Mouse (Mus musculus) forebrain, embryonic 14.5 days (tissue): ENCODE data around the gene Gm10322. TPM values are rescaled to one million over a fixed set of nuclear protein-coding genes. Genes with fewer than 3 reads are reported as not detected.

Experiments
- ATAC-seq: fragments of 200-750 bp; cut with Nextera tagmentation; 2 replicates; pipeline ENCODE4 v1.8.0; 2017; ENCODE audit warnings: mild to moderate bottlenecking, moderate library complexity
- DNase-seq: peaks from one replicate; pipeline ENCODE4 v3.0.0-alpha.2; 2015; ENCODE audit warnings: low spot score
- H3K27ac ChIP-seq: fragments of 300-500 bp; sonication (generic); 2 replicates; pipeline ENCODE4 v1.5.1; 2014; ENCODE audit warnings: low read depth, mild to moderate bottlenecking, control low read depth, low read length, moderate library complexity
- H3K27me3 ChIP-seq: fragments of 300-500 bp; sonication (generic); replicated peaks from 2 replicates; pipeline ENCODE4 v1.6.1; 2014; ENCODE audit warnings: low read length, control low read depth, mixed read lengths; ENCODE audit not compliant: control insufficient read depth, insufficient read depth
- H3K36me3 ChIP-seq: fragments of 300-500 bp; sonication (generic); 2 replicates; pipeline ENCODE4 v1.6.1; 2014; ENCODE audit warnings: low read length, control low read depth; ENCODE audit not compliant: control insufficient read depth, insufficient read depth
- H3K4me1 ChIP-seq: fragments of 300-500 bp; sonication (generic); 2 replicates; pipeline ENCODE4 v1.6.1; 2014; ENCODE audit warnings: antibody characterized with exemption, low read length, control low read depth; ENCODE audit not compliant: control insufficient read depth, insufficient read depth
- H3K4me2 ChIP-seq: fragments of 300-500 bp; sonication (generic); 2 replicates; pipeline ENCODE4 v1.6.1; 2014; ENCODE audit warnings: mild to moderate bottlenecking, control low read depth, low read length
- H3K4me3 ChIP-seq: fragments of 300-500 bp; sonication (generic); 2 replicates; pipeline ENCODE4 v1.5.1; 2014; ENCODE audit warnings: low read depth, low read length, control low read depth
- H3K9ac ChIP-seq: fragments of 300-500 bp; sonication (generic); 2 replicates; pipeline ENCODE4 v1.6.1; 2014; ENCODE audit warnings: mild to moderate bottlenecking, low read length, control low read depth, moderate library complexity
- H3K9me3 ChIP-seq: fragments of 300-500 bp; sonication (generic); replicated peaks from 2 replicates; pipeline ENCODE4 v1.6.1; 2016; ENCODE audit warnings: low read length, control low read depth, mixed read lengths; ENCODE audit not compliant: control insufficient read depth
- WGBS: fragments of 180-500 bp; shearing (Covaris S2); extraction: QIAGEN DNeasy Blood & Tissue Kit; methylation state at CpG from one replicate; pipeline ENCODE4 v1.1.7; 2014; 5-methylcytosine and 5-hydroxymethylcytosine counted together
- polyA plus RNA-seq: library from polyadenylated mRNA; unstranded; fragments of >200 nt; fragmentation: Nextera tagmentation; extraction: Ambion mirVana; gene quantifications from 2 replicates; pipeline ENCODE4 v1.2.1, GENCODE M21; 2014

The Gm10322 gene
- polyA plus RNA-seq, 1 experiment from 2014 or later, result not detected

- H3K4me3 ChIP-seq, result no peak overlapping the region
- H3K4me1 ChIP-seq, result peaks cover 12% of the 10 kb centered on the region
- H3K9me3 ChIP-seq, result no peaks in the 10 kb centered on the region
- H3K9ac ChIP-seq, result no peak overlapping the region
- H3K36me3 ChIP-seq, result no peaks in the 10 kb centered on the region
- H3K27me3 ChIP-seq, result no peaks in the 10 kb centered on the region
- H3K4me2 ChIP-seq, result no peak overlapping the region
- ATAC-seq, result no peak
- H3K27ac ChIP-seq, result no peak overlapping the region
- no peak for DNase-seq
- 69% methylated on average over 5 of the region's 5 CpGs for WGBS
Measured at GRCm38 (mm10) chr10:59613276-59613675, 2.6 kb upstream of the Gm10322 start.

GRCm38 (mm10) chr10:59614141-59614540 is 1.7 kb upstream of the Gm10322 start:
- ATAC-seq (no peak), DNase-seq (no peak)
- Histone ChIP-seq H3K4me2 (no peak overlapping the region), H3K27ac (no peak overlapping the region), H3K27me3 (no peaks in the 10 kb centered on the region), H3K9me3 (no peaks in the 10 kb centered on the region), H3K36me3 (no peaks in the 10 kb centered on the region), H3K4me3 (no peak overlapping the region), H3K9ac (no peak overlapping the region), H3K4me1 (peaks cover 12% of the 10 kb centered on the region)
- WGBS, result 88% methylated on average over 5 of the region's 5 CpGs

- peaks cover 12% of the 10 kb centered on the region for H3K4me1 ChIP-seq
- WGBS, result 29% methylated on average over 5 of the region's 5 CpGs
- H3K4me2 ChIP-seq, result peak overlapping the region; percentile 73
- H3K27me3 ChIP-seq, result no peaks in the 10 kb centered on the region
- ATAC-seq, result no peak
- H3K36me3 ChIP-seq, result no peaks in the 10 kb centered on the region
- H3K9ac ChIP-seq, result peak overlapping the region; percentile 91; the same call in 1 of the 2 replicates
- H3K9me3 ChIP-seq, result no peaks in the 10 kb centered on the region
- no peak for DNase-seq
- H3K27ac ChIP-seq, result no peak overlapping the region
- peak overlapping the region; percentile 86 for H3K4me3 ChIP-seq
Measured at GRCm38 (mm10) chr10:59615411-59615810, 452 bp upstream of the Gm10322 start.

- H3K9me3 ChIP-seq, result no peaks in the 10 kb centered on the region
- H3K4me2 ChIP-seq, result peak within 1 kb of the TSS; percentile 73
- H3K36me3 ChIP-seq, result no peaks in the 10 kb centered on the region
- H3K4me3 ChIP-seq, result peak within 1 kb of the TSS; percentile 86
- WGBS, result under 1% methylated on average over 36 of the region's 36 CpGs
- ATAC-seq (peak; percentile 100), DNase-seq (peak; percentile 98)
- peaks cover 12% of the 10 kb centered on the region for H3K4me1 ChIP-seq
- peak within 1 kb of the TSS; percentile 85 for H3K27ac ChIP-seq
- no peaks in the 10 kb centered on the region for H3K27me3 ChIP-seq
- H3K9ac ChIP-seq, result peak within 1 kb of the TSS; percentile 91
Measured at GRCm38 (mm10) chr10:59616522-59616921, 659 bp downstream of the Gm10322 start, which contains the start of gene Mcu. Gene Mcu, minus strand, starts transcription at chr10:59616692.

GRCm38 (mm10) chr10:59617776-59618175 is 1.9 kb downstream of the Gm10322 start:
- no peaks in the 10 kb centered on the region for H3K36me3 ChIP-seq
- H3K4me3 ChIP-seq, result no peak overlapping the region
- H3K9ac ChIP-seq, result no peak overlapping the region
- ATAC-seq (no peak), DNase-seq (no peak)
- H3K4me2 ChIP-seq, result no peak overlapping the region
- H3K27me3 ChIP-seq, result no peaks in the 10 kb centered on the region
- WGBS, result 94% methylated on average over 7 of the region's 7 CpGs
- peaks cover 12% of the 10 kb centered on the region for H3K4me1 ChIP-seq
- H3K9me3 ChIP-seq, result no peaks in the 10 kb centered on the region
- H3K27ac ChIP-seq, result no peak overlapping the region

- H3K4me3 ChIP-seq, result no peak overlapping the region
- no peak overlapping the region for H3K4me2 ChIP-seq
- no peak for ATAC-seq
- peaks cover 3% of the 10 kb centered on the region; the same call in 1 of the 2 replicates for H3K4me1 ChIP-seq
- H3K27ac ChIP-seq, result no peak overlapping the region
- no peak for DNase-seq
- 82% methylated on average over 10 of the region's 10 CpGs for WGBS
- H3K36me3 ChIP-seq, result no peaks in the 10 kb centered on the region
- no peaks in the 10 kb centered on the region for H3K9me3 ChIP-seq
- no peaks in the 10 kb centered on the region for H3K27me3 ChIP-seq
- no peak overlapping the region for H3K9ac ChIP-seq
Measured at GRCm38 (mm10) chr10:59621355-59621754, 5.5 kb downstream of the Gm10322 start.

GRCm38 (mm10) chr10:59623496-59623895 is 7.6 kb downstream of the Gm10322 start:
- 78% methylated on average over 5 of the region's 5 CpGs for WGBS
- no peak overlapping the region for H3K4me3 ChIP-seq
- no peaks in the 10 kb centered on the region for H3K27me3 ChIP-seq
- ATAC-seq (no peak), DNase-seq (no peak)
- H3K27ac ChIP-seq, result no peak overlapping the region
- H3K36me3 ChIP-seq, result no peaks in the 10 kb centered on the region
- no peaks in the 10 kb centered on the region for H3K4me1 ChIP-seq
- H3K9me3 ChIP-seq, result no peaks in the 10 kb centered on the region
- no peak overlapping the region for H3K4me2 ChIP-seq
- H3K9ac ChIP-seq, result no peak overlapping the region

GRCm38 (mm10) chr10:59628641-59629505 is 13.0 kb downstream of the Gm10322 start:
- WGBS, result 33% methylated on average over 17 of the region's 17 CpGs
- no peak overlapping the region for H3K9ac ChIP-seq
- DNase-seq (peak; percentile 71), ATAC-seq (peak; percentile 81)
- no peaks in the 10 kb centered on the region for H3K9me3 ChIP-seq
- H3K4me3 ChIP-seq, result no peak overlapping the region
- no peaks in the 10 kb centered on the region for H3K36me3 ChIP-seq
- no peaks in the 10 kb centered on the region for H3K4me1 ChIP-seq
- no peak overlapping the region for H3K27ac ChIP-seq
- H3K4me2 ChIP-seq, result no peak overlapping the region
- no peaks in the 10 kb centered on the region for H3K27me3 ChIP-seq

- H3K27me3 ChIP-seq, result no peaks in the 10 kb centered on the region
- H3K36me3 ChIP-seq, result no peaks in the 10 kb centered on the region
- H3K4me2 ChIP-seq, result no peak overlapping the region
- no peak overlapping the region for H3K27ac ChIP-seq
- DNase-seq (no peak), ATAC-seq (no peak)
- no peaks in the 10 kb centered on the region for H3K9me3 ChIP-seq
- WGBS, result 86% methylated on average over 4 of the region's 4 CpGs
- no peak overlapping the region for H3K9ac ChIP-seq
- H3K4me3 ChIP-seq, result no peak overlapping the region
- H3K4me1 ChIP-seq, result no peaks in the 10 kb centered on the region
Measured at GRCm38 (mm10) chr10:59629506-59629782, 13.6 kb downstream of the Gm10322 start.
